Mouse (Mus musculus) hindbrain, embryonic 11.5 days (tissue): ENCODE measurements around the gene D630003M21Rik. TPM values are rescaled to one million over a fixed set of nuclear protein-coding genes. Genes with fewer than 3 reads are reported as not detected.

Source experiments
- ATAC-seq: fragments of 200-750 bp; cut with Nextera tagmentation; 2 replicates; pipeline ENCODE4 v1.8.0; 2017; ENCODE audit warnings: mild to moderate bottlenecking, moderate TSS enrichment, moderate library complexity; ENCODE audit not compliant: low FRiP score
- DNase-seq: peaks from one replicate; pipeline ENCODE4 v3.0.0-alpha.2; 2015; ENCODE audit warnings: low spot score
- H3K27ac ChIP-seq: fragments of 300-500 bp; sonication (generic); 2 replicates; pipeline ENCODE4 v1.5.1; 2014; ENCODE audit warnings: mild to moderate bottlenecking, low read depth, low read length
- H3K27me3 ChIP-seq: fragments of 300-500 bp; sonication (generic); 2 replicates; pipeline ENCODE4 v1.6.1; 2014; ENCODE audit warnings: mild to moderate bottlenecking, low read length, moderate library complexity, mixed read lengths; ENCODE audit not compliant: control insufficient read depth, insufficient read depth
- H3K36me3 ChIP-seq: fragments of 300-500 bp; sonication (generic); 2 replicates; pipeline ENCODE4 v1.6.1; 2014; ENCODE audit warnings: mild to moderate bottlenecking, low read length, moderate library complexity, mixed read lengths; ENCODE audit not compliant: control insufficient read depth, insufficient read depth
- H3K4me1 ChIP-seq: fragments of 300-500 bp; sonication (generic); replicated peaks from 2 replicates; pipeline ENCODE4 v1.6.1; 2014; ENCODE audit warnings: low read length, mixed read lengths; ENCODE audit not compliant: control insufficient read depth, insufficient read depth
- H3K4me2 ChIP-seq: fragments of 300-500 bp; sonication (generic); replicated peaks from 2 replicates; pipeline ENCODE4 v1.6.1; 2014; ENCODE audit warnings: mild to moderate bottlenecking, low read depth, low read length
- H3K4me3 ChIP-seq: fragments of 300-500 bp; sonication (generic); 2 replicates; pipeline ENCODE4 v1.5.1; 2014; ENCODE audit warnings: low read depth, low read length
- H3K9ac ChIP-seq: fragments of 300-500 bp; sonication (generic); 2 replicates; pipeline ENCODE4 v1.6.1; 2014; ENCODE audit warnings: low read depth, low read length
- H3K9me3 ChIP-seq: fragments of 300-500 bp; sonication (generic); 2 replicates; pipeline ENCODE4 v1.6.1; 2016; ENCODE audit warnings: low read length; ENCODE audit not compliant: control insufficient read depth
- WGBS: fragments of 180-500 bp; shearing (Covaris S2); extraction: QIAGEN DNeasy Blood & Tissue Kit; methylation state at CpG from one replicate; pipeline ENCODE4 v1.1.7; 2014; 5-methylcytosine and 5-hydroxymethylcytosine counted together
- polyA plus RNA-seq: library from polyadenylated mRNA; unstranded; fragments of >200 nt; fragmentation: Nextera tagmentation; extraction: Ambion mirVana; gene quantifications from 2 replicates; pipeline ENCODE4 v1.2.1, GENCODE M21; 2014

D630003M21Rik gene
- polyA plus RNA-seq, 1 experiment from 2014 or later, result 2.3 TPM

GRCm38 (mm10) chr2:158152685-158153309 is 76.2 kb downstream of the D630003M21Rik start:
- Histone ChIP-seq H3K9ac (no peak overlapping the region), H3K4me1 (no peaks in the 10 kb centered on the region), H3K4me2 (no peak overlapping the region), H3K9me3 (no peaks in the 10 kb centered on the region), H3K36me3 (no peaks in the 10 kb centered on the region), H3K4me3 (no peak overlapping the region), H3K27me3 (no peaks in the 10 kb centered on the region), H3K27ac (peak overlapping the region; percentile 24; the same call in 1 of the 2 replicates)
- 36% methylated on average over 6 of the region's 6 CpGs for WGBS
- ATAC-seq, result peak; percentile 85
- peak; percentile 62 for DNase-seq

GRCm38 (mm10) chr2:158151077-158151476 is 77.9 kb downstream of the D630003M21Rik start:
- H3K4me1 ChIP-seq, result no peaks in the 10 kb centered on the region
- H3K4me2 ChIP-seq, result no peak overlapping the region
- no peak overlapping the region for H3K9ac ChIP-seq
- H3K36me3 ChIP-seq, result no peaks in the 10 kb centered on the region
- H3K27ac ChIP-seq, result no peak overlapping the region
- no peak overlapping the region for H3K4me3 ChIP-seq
- ATAC-seq, result no peak
- peaks cover under 1% of the 10 kb centered on the region; the same call in 1 of the 2 replicates for H3K27me3 ChIP-seq
- WGBS, result 97% methylated on average over 3 of the region's 3 CpGs
- no peaks in the 10 kb centered on the region for H3K9me3 ChIP-seq
- DNase-seq, result no peak

- H3K4me1 ChIP-seq, result no peaks in the 10 kb centered on the region
- 90% methylated on average over 8 of the region's 8 CpGs for WGBS
- peaks cover 9% of the 10 kb centered on the region; the same call in 1 of the 2 replicates for H3K27me3 ChIP-seq
- no peak for ATAC-seq
- H3K9ac ChIP-seq, result no peak overlapping the region
- no peaks in the 10 kb centered on the region for H3K9me3 ChIP-seq
- no peak overlapping the region for H3K27ac ChIP-seq
- H3K4me3 ChIP-seq, result no peak overlapping the region
- DNase-seq, result no peak
- no peaks in the 10 kb centered on the region for H3K36me3 ChIP-seq
- no peak overlapping the region for H3K4me2 ChIP-seq
These were observed 82.1 kb downstream of the D630003M21Rik start for GRCm38 (mm10) chr2:158146971-158147370.

GRCm38 (mm10) chr2:158146223-158146622 is 82.8 kb downstream of the D630003M21Rik start, which contains the start of gene Tgm2:
Gene Tgm2, minus strand, starts transcription at chr2:158146436.
- H3K4me1 ChIP-seq, result no peaks in the 10 kb centered on the region
- DNase-seq, result peak; percentile 85
- H3K36me3 ChIP-seq, result no peaks in the 10 kb centered on the region
- ATAC-seq, result peak; percentile 71
- WGBS, result under 1% methylated on average over 32 of the region's 33 CpGs
- no peaks in the 10 kb centered on the region for H3K9me3 ChIP-seq
- H3K27me3 ChIP-seq, result peaks cover 9% of the 10 kb centered on the region; the same call in 1 of the 2 replicates
- H3K4me2 ChIP-seq, result peak within 1 kb of the TSS; percentile 43
- peak within 1 kb of the TSS; percentile 35; the same call in 1 of the 2 replicates for H3K9ac ChIP-seq
- H3K27ac ChIP-seq, result no peak within 1 kb of the TSS
- H3K4me3 ChIP-seq, result peak within 1 kb of the TSS; percentile 18

GRCm38 (mm10) chr2:158145528-158146065 is 83.4 kb downstream of the D630003M21Rik start:
- H3K27ac ChIP-seq, result no peak overlapping the region
- peak overlapping the region; percentile 43; the same call in 1 of the 2 replicates for H3K4me2 ChIP-seq
- no peaks in the 10 kb centered on the region for H3K9me3 ChIP-seq
- WGBS, result 70% methylated on average over 5 of the region's 5 CpGs
- H3K4me1 ChIP-seq, result no peaks in the 10 kb centered on the region
- DNase-seq (no peak), ATAC-seq (no peak)
- no peaks in the 10 kb centered on the region for H3K36me3 ChIP-seq
- peak overlapping the region; percentile 35; the same call in 1 of the 2 replicates for H3K9ac ChIP-seq
- peaks cover 9% of the 10 kb centered on the region; the same call in 1 of the 2 replicates for H3K27me3 ChIP-seq
- H3K4me3 ChIP-seq, result no peak overlapping the region

GRCm38 (mm10) chr2:158144750-158145527 is 84.1 kb downstream of the D630003M21Rik start:
- Histone ChIP-seq H3K27me3 (peaks cover 9% of the 10 kb centered on the region; the same call in 1 of the 2 replicates), H3K9ac (no peak overlapping the region), H3K9me3 (no peaks in the 10 kb centered on the region), H3K27ac (no peak overlapping the region), H3K4me2 (no peak overlapping the region), H3K36me3 (no peaks in the 10 kb centered on the region), H3K4me3 (no peak overlapping the region), H3K4me1 (no peaks in the 10 kb centered on the region)
- 85% methylated on average over 6 of the region's 6 CpGs for WGBS
- DNase-seq (no peak), ATAC-seq (no peak)

- Histone ChIP-seq H3K9me3 (no peaks in the 10 kb centered on the region), H3K4me1 (no peaks in the 10 kb centered on the region), H3K9ac (no peak overlapping the region), H3K36me3 (no peaks in the 10 kb centered on the region), H3K27me3 (peaks cover 9% of the 10 kb centered on the region; the same call in 1 of the 2 replicates), H3K4me3 (no peak overlapping the region), H3K4me2 (no peak overlapping the region), H3K27ac (no peak overlapping the region)
- no peak for DNase-seq
- WGBS, result 60% methylated on average over 8 of the region's 8 CpGs
- ATAC-seq, result no peak
These were observed 84.8 kb downstream of the D630003M21Rik start for GRCm38 (mm10) chr2:158144263-158144662.

GRCm38 (mm10) chr2:158143816-158144215 is 85.2 kb downstream of the D630003M21Rik start:
- Histone ChIP-seq H3K4me1 (no peaks in the 10 kb centered on the region), H3K9me3 (no peaks in the 10 kb centered on the region), H3K27me3 (peaks cover 9% of the 10 kb centered on the region; the same call in 1 of the 2 replicates), H3K36me3 (no peaks in the 10 kb centered on the region), H3K4me2 (no peak overlapping the region), H3K27ac (no peak overlapping the region), H3K4me3 (no peak overlapping the region), H3K9ac (no peak overlapping the region)
- DNase-seq (no peak), ATAC-seq (no peak)
- 78% methylated on average over 3 of the region's 3 CpGs for WGBS
